Mouse (Mus musculus) ovary, postnatal 36 days (tissue): ENCODE data around the gene Etv3.
"Not testable (repeated sequence)": the region's sequence is repeated elsewhere in the genome, so short reads cannot be mapped to it uniquely, and the experiment has no call there.

Source experiments
- DNase-seq: peaks from one replicate; pipeline ENCODE4 v3.0.0; 2022; ENCODE audit warnings: low spot score, mixed read lengths

Gene Etv3

GRCm38 (mm10) chr3:87525043-87525836 lies at the start of gene Etv3:
Etv3 (plus strand) TSS chr3:87525407.
- DNase-seq = peak; percentile 87

DNA sequence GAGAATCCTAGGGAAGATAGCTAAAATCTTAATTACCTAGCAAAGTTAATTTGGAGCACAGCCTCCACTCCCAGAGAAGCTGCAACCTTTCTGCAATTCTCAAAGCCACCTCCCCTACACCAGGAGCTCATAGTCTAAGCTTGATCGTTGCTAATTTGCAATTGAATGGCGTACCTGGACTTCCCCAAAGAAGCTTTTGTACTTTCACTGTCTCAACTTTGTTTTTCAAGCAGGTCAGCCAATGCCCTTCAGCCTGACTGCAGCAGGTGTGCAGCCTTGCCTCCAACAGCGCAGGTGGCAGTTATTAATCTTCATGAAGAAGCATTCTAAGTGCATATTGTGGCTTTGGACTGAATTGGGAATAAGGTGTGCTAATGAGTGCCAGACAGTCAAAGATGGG lies 47.3 kb upstream of the Etv3 start:
- DNase-seq = not testable (repeated sequence)

DNA sequence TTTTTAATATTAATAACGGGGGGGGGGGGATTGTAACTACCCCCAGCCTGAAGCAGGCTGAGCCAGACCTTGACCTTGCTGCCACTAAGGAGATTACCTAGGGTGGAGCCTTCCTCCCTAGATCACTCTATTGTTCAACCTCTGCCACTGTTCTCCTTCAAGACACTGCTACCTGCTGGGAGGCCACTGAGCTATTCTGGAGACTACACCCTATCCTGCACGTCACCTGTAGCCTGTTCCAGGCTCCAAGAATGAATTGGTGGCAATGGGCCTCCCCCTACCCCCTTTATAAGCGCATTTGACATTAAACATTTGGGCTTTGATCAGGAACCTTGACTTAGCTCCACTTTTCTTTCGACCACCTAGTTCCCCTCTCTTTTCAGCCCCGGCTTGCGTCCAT lies 46.6 kb upstream of the Etv3 start:
- DNase-seq = not testable (repeated sequence)

- DNase-seq = not testable (repeated sequence)
Measured at GRCm38 (mm10) chr3:87479230-87479629, 46.0 kb upstream of the Etv3 start.

DNA sequence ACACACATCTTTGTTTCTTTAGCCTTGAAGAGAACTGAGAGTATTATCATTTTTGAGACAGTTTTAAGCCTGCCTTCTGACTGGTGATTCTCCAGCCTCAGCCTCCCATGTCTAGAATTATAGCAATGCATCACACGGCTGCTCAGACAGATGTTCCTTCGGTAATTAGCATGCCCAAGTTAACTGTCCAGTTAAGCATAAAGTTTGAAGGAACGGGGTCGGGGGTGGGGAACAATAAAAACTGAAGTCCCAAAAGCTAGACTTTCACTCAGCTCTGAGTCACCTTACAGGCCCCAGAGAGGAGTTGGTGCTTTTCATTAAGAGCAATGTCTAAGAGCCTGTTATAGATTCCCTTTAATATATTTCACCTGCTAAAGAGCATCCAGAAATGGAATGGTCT lies 37.8 kb upstream of the Etv3 start:
- DNase-seq = no peak

GRCm38 (mm10) chr3:87487911-87488310 lies 37.3 kb upstream of the Etv3 start:
- no peak for DNase-seq

GRCm38 (mm10) chr3:87498266-87498665 lies 26.9 kb upstream of the Etv3 start:
- no peak for DNase-seq

- DNase-seq = peak; percentile 49
Measured at GRCm38 (mm10) chr3:87499072-87499471, 26.1 kb upstream of the Etv3 start.

DNA sequence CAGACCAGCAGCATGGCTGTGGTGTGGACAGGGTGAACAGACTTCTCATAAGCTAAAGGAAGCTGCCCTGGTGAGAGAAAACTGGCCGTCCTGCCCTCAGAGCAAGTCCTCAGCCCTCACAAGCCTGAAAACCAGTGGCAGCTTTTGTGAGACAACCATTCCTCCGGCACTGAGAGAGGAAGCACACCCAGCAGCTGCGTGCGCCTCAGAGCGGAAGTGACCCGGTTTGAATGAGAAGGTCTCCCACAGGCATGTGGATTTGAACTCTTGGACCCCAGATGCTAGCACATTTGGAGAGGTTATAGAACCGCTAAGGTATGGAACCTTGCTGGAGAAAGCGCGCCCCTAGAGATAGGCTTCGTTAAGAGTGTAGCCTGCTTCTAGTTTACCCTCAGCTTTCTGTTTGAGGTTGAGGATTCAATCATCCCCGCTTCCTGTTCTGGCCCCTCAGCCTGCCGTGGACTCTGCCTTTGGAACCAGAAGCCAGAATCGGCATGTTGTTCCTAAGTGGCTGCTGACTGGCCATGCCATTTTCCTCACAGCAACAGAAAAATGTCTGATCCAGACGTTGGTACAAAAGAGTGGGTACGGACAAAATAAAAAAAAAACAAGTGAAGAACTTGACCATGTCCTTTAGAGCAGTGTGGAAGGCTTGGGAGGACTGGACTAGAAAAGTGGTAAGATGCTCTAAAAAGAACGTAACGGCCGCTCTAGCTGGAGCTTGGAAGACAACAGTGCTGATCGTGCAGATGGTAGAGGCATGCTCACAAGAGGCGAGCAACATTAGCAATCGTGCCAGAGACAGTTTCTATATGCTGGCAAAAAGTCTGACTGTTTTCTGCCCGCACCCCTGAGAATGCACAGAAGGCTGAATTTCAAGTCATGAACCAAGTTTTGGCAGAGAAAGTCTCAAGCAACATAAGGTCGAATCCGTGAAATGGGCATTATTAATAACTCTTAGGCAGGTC lies 24.8 kb upstream of the Etv3 start:
- DNase-seq = no peak

GRCm38 (mm10) chr3:87501151-87501550 lies 24.1 kb upstream of the Etv3 start:
- no peak for DNase-seq

DNA sequence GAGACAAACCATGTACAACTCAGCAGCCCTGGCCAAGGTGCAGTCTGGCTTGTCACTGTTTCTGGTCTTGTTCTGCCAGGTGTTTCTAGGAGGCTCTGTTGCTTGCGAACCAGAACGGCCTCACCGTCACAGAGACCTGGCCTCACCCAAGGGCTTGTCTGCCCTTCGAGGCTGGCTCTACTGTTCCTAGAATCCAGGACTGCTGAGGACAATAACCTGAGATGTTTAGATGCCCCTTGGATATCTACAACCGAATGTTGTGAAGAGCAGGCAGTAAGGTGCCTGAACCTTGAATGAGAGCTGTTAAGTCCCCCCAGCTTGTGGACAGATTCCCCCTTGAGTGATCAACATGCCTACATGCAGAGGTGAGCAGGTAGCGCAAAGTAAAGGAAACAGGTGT lies 22.4 kb upstream of the Etv3 start:
- no peak for DNase-seq

- DNase-seq = no peak
Measured at GRCm38 (mm10) chr3:87504330-87504729, 20.9 kb upstream of the Etv3 start.

- no peak for DNase-seq
Measured at GRCm38 (mm10) chr3:87504749-87505425, 20.3 kb upstream of the Etv3 start.

DNA sequence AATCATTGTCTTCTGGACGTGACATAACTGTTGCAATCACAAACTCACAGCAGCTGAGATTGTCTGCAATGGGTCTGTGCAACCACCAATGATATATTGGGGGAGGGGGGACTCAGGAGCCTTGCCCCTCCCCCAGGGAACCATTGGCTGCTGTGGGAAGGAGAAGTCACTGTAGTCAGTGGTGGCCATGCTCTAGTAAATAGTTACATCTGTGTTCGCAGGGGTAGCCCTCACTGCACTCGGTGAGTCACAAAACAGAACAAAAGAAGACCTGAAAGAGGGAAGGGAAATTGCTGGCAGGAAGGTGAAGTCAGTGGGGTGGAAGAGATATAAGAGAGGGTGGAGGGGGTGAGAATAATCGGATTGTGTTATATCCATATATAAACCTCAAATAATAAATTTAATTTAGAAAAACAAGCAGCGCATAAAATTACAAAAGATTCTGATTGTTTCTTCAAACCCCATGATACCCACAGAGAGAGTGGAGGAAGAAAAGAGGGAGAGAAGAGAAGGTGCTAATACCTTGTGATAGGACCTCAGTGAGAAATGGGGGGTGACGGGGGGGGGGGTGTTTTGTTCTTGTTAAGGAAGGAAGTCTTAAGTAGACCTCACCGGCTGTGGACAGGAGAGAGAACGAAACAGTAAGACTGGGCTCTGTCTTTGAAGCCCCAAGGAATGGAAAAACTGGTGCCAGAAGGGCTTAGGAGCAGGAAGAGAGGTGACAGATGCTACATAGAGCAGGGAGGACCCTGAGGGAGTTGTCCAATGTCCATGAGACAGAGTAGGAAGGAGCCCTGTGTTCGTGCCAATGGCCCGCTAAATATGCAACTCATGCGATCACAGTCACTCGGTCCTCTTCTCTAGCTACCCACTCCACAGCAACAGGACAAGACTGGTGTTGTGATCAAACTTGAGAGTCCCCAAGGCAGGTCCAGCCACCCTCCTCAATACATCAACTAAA lies 18.5 kb upstream of the Etv3 start:
- no peak for DNase-seq

- peak; percentile 74 for DNase-seq
Measured at GRCm38 (mm10) chr3:87508205-87508901, 16.9 kb upstream of the Etv3 start.

DNA sequence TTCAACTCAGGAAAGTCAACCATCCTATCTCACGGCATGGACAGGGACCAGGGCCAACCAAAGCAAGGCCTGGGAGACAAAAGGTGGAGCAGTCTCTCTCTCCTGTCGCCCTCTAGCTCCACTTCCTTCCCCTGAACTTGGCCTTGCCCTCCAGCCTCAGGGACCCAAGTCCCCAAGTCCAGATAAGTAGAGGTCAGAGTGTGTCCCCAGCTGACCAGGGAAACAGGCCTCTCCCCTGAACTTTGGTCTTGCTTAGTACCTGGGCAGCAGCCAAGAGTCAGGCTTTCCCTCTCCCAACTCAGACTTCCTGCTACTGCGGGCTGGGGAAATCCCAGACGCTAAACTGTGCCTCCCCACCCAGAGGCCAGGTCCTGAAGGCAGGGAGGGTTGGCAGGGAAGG lies 16.1 kb upstream of the Etv3 start:
- DNase-seq = peak; percentile 31

DNA sequence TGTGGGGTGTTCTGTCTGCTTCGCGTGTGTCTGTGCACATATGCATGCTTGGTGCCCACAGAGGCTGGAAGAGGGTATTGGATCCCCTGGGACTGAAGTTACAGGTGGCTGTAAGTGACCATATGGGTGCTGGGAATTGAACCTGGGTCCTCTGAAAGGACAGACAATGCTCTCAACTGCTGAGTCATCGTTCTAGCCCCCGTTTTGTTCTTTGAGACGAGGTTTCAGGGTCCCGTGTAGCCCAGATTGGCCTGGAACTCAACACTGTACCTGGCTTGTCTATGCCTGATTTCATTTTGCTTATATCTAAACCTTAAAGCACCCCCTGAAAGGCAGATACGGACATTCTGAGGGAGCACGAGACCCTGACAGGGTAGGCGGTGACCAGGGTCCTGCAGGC lies 14.4 kb upstream of the Etv3 start:
- DNase-seq = no peak

- DNase-seq = no peak
Measured at GRCm38 (mm10) chr3:87511971-87512765, 13.0 kb upstream of the Etv3 start.

DNA sequence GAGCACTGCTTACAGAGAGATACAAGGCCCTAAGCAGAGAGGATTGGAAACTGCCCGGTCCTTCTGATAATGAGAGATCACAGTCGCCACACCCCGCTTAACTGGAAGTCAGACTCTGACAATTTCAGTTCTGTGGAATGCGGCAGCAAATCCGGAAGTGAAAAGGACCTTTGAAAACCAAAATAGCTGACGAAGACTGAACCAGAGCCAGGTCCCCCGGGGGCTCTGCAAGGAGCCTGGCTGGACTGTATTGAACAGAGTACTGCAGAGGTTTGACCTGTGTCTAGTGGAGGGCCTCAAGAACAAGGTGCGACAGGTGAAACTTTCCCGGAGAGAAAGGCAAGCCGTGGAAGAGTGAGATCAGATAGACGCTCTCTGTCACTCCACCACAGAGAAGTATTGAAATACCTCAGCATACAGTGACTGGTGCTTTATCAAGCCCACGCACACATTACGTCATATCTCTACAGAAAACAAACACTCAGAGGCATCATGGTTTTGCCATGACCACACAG lies 9.6 kb upstream of the Etv3 start:
- no peak for DNase-seq

DNA sequence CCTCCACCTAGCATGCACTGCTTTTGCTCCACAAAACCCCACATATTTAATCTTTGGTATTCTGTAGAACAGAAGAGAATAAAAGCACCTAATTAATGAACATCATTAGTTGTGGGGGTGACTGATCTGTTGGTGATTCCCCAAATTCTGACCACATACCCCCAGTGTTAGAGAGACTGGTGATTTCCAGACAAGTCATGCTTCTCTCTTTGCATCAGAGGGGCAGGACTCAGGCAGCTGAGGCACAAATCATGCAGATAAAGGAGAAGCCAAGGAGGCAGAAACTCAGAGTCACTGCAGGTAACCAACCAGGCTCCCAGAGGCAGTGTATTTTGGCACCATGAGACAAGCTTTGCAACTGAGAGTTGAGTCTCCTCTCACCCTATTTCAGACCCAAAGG lies 6.8 kb upstream of the Etv3 start:
- no peak for DNase-seq
